Mouse (Mus musculus): Measurements from ENCODE around the gene Man1a2.

Gene Man1a2

DNA sequence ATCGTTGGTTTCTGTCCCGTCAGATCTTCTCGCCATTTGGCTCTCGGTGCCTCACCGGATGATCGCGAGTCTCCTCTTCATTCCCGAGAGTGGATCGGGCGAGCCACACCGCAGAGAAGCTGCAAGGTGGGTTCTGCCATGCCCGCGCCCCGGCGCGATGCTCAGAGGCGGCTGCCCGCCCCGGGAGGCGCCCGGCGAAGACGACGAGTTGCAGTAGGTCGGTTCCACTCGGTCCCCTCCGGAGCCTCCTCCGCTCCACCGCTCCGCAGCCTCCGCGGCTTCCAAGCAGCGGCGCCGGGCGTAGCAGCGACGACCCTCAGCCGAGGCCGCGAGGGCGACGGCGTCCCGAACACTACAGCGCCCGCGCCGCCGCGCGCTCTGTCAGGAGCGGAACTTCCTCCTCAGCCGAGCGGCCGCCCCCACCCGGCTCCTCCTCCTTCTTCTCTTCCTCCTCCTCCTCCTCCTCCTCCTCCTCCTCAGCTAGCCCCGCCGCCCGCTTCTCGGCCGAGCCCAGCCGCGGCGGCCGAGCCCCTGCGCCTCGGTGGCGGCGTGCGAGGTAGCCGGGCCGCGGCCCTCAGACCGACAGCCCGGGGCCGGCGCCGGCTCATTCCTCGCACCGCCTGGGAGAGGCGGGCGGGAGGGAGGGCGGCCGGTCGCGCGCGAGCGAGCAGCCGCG is at the start of gene Man1a2:
Gene Man1a2, minus strand, starts transcription at position 417 of the 676 bp plus-strand sequence.
- DNase-seq (ENCODE audit: low spot score): peak; percentile 84

DNA sequence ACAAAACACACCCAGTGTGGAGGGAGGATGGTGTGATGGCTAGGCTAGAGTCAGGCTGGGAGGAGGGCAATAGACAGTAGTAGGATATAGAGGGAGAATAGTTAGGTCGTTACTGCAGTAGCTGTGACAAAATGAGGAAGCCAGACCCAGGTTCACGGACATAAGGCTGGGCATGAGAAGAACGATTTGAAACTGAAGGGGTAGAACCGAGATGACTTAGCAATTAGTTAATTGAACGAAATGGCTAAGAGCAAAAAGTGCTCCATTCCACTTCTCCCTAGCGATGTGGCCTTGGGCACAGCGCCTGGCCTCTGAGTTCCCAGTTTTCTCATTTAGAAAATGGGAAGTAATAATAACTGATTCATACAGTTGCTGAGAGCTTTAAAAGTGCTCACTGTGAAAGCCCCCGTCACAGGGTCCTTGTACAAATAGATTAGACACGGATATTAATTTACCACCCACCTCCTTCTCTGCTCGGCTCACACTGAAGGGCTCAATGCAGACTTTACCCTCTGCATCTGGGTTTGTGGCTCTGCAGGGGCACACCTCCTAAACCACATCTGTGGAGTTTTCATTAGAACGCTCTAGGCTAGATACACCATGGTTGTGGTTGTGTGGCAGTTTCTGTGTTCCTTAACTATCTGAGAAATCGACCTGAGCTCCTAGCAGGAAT is 49.3 kb upstream of the Man1a2 start:
- DNase-seq (ENCODE audit: low spot score): no peak

DNA sequence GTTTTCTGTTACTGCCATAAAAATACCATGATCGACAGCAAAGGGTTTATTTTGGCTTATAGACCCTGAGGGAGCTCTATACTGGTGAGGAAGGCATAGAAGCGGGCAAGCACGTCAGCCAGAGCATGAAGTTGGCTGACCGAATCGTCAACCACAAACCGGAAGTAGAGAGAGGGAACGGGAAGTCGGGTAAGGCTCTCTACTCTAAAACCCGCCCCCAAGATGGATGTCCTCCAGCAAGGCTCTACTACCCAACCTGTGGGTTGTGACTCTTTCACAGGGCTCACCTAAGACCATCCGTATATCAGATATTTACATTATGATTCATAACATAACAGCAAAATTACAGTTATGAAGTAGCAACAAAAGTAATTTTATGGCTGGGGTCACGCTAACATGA is 46.6 kb upstream of the Man1a2 start:
- DNase-seq (ENCODE audit: low spot score): no peak

DNA sequence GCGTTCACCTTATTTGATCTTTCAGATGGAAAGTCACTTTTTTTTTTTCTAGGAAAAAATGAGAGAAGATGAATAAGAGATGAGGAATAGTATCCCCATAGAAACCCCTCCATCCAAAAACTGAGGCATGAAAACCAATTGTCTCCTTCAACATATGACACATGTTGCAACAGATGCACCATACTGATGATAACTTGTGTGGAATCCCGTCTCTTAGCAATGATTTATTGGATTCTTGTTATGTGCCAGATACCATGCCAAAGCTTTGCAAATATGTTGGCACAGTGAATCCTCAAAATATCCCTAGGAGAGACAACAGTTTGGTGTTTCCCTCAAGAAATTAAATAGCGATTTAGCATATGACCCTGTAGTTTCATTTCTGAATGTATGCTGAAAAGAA is 46.0 kb upstream of the Man1a2 start:
- DNase-seq (ENCODE audit: low spot score): peak; percentile 55

DNA sequence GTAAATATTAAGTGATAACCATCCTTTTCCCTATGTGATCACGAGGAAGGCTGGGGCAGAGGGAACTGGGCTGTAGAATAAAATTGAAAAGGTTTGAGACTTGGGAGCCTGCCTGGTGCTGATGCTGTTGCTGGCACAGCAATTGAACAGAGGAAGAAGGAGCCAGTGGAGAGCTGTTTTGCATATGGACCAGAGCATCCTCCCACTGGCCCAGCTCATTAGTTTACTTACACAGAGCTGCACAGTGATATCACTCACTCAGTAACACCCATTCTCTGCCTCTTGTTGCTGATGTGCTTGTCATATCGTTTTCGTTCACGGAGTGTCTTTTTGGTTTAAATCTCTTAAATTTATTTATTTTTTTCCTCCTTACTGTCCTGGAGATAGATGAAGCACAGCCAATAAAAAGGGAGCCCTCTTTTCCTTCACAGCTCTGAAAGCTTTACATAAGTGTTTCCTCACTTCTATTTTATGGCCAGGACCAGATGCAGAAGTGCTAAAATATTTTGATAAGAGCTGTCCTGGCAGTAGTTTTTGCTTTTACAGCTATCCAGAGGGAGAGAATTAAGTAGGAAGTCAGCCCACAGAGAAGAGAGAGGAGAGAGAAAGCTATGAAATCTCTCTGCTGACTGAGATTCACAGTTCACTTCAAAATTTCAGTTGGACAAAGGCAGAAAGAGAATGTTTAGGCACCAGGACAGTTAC is 42.9 kb upstream of the Man1a2 start:
- DNase-seq (ENCODE audit: low spot score): no peak

DNA sequence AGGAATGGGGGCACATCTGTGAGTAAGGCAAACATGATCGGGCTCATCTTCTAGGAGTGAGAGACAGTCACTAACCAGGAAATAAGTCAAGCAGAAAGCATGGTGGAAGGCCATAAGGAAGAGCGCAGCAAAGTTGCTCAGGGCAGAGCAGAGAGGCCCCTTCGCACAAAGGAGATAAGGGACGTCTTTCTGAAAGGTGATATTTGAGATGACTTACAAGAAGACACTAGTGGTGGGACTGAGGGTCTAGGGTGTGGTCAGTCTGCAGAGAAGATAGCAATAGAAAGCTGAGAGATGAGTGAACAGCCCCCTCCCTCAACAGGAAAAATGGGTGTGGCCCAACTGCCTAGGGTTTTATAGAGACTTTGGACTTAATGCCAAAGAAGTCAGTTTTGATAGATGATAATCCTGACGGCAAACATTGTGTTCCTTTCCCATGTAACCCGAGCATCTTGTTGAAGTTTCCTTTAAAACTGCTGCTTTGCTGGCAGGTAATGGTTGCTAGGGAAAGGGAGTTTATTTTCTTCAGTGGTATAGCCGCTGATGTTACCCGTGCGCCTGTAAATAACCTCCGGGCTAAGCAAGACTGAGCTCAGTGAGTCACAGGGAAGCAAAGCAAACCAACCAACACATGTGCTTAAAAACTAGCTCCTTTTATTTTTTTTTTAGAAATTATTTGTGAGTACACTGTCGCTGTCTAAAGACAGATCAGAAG is 40.8 kb upstream of the Man1a2 start:
- no peak for DNase-seq (ENCODE audit: low spot score)

DNA sequence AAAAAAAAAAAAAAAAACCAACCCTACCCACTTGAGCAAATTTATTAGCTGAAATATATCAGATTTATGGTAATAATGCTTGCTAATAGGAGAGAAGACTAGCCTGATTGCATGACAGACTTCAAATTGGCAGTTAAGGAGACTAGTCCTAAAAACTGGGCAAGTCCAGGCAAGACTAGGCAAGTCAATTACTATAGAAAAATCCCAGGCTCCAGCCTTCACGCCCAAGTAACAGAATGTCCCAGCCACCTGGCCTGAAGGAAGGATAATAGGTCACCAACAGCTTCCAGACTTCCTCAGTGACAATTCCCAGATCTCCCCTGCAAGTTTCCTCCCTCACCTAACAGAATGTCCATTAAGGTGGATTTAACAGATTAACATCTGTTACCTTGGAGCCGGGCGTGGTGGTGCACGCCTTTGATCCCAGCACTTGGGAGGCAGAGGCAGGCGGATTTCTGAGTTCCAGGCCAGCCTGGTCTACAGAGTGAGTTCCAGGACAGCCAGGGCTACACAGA is 35.5 kb upstream of the Man1a2 start:
- no peak for DNase-seq (ENCODE audit: low spot score)

- no peak for DNase-seq (ENCODE audit: low spot score)
These were observed 30.9 kb upstream of the Man1a2 start for GRCm38 (mm10) chr3:100716241-100716640.

DNA sequence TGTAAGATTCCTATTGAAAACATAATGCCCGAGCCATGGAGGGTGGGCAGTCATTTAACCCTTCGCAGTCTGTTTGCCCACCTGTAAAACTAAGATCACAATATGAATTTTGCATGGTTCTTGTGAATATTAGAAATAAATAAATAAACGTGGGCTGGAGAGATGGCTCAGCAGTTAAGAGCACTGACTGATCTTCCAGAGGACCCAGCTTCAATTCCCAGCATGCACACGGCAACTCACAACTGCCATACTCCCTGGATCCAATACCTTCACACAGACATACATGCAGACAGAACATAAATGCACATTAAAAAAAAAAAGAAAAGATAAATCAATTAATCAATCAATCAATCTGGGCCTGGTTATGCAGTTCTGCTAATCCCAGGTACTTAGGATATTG is 30.1 kb upstream of the Man1a2 start:
- no peak for DNase-seq (ENCODE audit: low spot score)

GRCm38 (mm10) chr3:100713142-100714005 is 28.1 kb upstream of the Man1a2 start:
- no peak for DNase-seq (ENCODE audit: low spot score)

DNA sequence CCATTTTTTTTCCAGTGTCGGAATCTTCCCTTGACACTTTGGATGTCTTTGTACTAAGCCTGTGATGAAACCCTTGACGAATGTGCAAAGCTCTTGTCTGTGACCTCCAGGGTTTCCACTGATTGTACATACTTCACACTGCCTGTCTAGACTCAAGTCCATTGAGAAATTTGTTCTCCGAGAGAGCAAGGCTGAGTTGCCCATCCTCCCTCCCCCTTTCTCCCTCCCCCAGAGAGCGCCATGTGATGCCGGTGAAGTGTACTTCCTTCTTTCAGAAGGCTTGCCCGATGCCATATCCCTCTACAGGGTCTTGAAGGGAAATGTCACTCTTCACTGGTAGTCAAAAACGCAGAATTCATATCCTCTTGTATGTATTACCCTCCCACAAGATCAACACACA is 26.8 kb upstream of the Man1a2 start:
- DNase-seq (ENCODE audit: low spot score): no peak

DNA sequence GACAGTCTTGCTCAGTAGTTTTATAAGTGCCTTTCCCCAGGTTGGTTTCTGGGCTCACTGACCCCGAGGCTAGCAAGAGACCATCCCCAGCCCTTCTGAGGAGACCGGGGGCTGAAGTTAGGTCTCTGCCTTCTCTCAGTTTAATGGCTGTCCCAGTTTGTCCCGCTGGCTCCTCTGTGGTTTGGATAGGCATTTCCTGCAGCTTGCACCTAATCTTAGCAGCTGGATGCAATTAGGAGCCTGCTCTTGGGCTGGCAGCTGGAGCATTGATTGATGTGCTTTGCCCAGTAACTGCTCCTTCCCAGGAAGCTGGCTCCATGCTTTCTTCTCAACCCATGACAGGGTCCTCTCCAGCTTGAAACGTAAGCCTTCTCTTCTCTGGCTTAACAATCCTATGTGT is 26.2 kb upstream of the Man1a2 start:
- DNase-seq (ENCODE audit: low spot score): no peak

DNA sequence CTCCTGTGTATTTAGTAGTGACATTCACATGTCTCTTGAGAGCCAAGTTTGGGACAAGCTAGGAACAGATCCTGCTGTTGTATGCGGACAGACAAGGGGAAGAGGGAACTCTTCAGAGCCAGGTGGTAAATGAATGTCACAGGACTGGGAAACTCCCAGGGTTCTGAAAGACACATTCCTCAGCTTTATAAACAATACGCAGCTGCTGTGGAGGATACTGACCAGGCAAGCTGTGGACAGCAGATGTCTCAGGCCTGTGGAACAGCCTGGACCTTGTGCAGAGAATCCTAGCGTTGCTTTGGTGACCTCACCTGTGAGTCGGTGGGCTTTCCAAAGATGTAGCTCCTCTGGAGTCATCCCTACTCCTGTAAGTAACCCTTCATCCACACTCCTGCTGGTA is 21.8 kb upstream of the Man1a2 start:
- DNase-seq (ENCODE audit: low spot score): no peak

DNA sequence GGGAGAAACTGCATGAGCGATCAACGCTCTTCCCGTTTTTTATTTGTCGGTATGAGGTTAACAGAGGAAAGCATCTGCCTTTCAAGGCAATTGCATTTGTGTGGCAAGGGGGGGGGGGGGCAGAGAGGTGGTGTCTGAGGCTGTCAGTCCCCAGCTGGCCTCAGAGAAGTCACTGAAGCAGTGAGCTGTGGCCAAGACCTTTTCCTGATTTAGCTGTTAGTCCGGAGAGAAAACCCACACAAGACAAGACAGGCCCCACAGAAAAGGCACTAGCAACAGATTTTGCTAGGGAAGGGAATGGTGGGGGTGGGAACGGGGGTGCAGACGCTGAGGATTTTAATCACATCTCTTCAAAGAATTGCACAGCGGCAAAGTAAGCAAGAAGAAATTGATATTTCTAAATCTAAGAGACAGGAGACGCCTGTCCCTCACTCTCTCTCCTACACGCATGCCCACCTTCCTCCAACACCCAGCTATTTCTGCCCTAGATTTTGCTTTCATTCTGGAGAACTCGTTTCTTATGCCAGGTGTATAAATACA is 19.9 kb upstream of the Man1a2 start:
- DNase-seq (ENCODE audit: low spot score): no peak

- DNase-seq (ENCODE audit: low spot score): no peak
These were observed 18.7 kb upstream of the Man1a2 start for GRCm38 (mm10) chr3:100703847-100704644.

GRCm38 (mm10) chr3:100702875-100703846 is 17.9 kb upstream of the Man1a2 start:
- no peak for DNase-seq (ENCODE audit: low spot score)

DNA sequence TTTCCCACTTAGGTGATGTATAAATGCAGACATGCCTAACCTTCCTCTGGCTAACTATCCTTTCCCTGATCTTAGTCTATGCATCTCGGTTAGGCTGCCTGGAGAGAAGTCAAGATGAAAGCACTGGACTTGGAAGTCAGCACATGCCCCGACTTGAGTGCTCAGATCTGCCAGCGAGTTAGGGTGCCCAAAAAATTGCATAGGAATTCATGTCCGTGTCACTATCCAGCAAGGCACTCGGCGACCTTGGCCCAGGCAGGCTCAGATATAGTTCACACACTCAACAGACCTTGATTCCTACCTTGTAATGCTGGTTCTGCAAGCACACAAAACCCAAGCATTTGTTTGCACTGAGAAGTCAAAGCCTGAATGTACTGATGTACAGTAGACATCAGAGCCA is 3.4 kb upstream of the Man1a2 start:
- no peak for DNase-seq (ENCODE audit: low spot score)

DNA sequence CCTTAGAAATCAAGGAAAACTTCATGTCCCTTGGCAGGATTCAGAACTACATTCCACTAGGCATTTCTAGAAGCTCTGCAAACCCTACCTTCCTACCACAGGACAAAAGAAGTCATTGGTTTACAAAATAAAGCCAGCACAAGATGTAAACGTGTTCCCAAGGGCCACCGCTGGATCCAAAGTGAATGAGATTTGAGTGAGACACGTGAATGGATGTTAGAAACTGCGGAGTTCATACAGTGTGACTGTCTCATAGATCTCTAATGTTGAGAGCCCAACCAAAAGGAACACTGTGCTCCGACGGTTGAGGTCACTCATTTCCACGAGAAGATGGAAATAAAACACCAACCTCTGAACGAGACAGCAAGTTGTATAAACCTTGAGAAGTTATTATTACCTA is 1.5 kb upstream of the Man1a2 start:
- DNase-seq (ENCODE audit: low spot score): no peak

DNA sequence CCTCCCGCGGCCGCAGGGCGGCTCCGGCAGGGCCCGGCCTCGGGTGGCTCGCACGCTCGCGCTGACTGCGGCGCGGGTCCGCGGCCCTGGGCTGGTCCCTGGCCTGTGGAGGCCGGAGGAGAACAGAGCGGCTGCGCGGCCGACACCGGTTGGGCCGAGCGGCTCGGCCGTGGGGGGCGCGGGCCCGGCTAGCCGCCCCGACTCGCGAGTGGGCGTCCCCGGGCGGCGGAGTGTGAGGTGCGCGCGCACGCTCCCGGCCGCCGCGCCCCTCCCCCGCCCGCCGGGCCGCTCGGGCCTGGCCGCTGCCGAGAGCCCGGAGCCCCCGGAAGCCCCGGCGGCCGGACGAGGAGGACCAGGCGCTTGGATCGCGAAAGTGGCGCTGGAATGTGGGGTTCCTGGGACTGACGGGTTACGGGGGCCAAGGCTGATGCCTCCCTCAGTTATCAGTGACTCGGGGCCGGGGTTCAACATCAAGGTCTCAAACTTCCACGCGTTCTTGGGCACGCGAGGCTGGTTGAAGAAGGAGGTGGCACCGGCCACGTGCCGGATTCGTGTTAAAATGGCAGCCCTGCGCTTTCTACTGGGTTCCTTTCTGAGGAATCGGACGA is 564 bp upstream of the Man1a2 start:
- peak; percentile 67 for DNase-seq (ENCODE audit: low spot score)
